Mouse (Mus musculus): Measurements from ENCODE around the gene Lcmt1.

GRCm38 (mm10) chr7:123442079-123442478, 72.5 kb downstream of the Lcmt1 start:
- no peak for TF ChIP-seq TAL1 (IDR thresholded peaks at IDR 0.05; ENCODE audit: low read length)
- no peak for TF ChIP-seq GATA1 (IDR thresholded peaks at IDR 0.05; ENCODE audit: low read length)

Measured in erythroblast, embryonic 14.5 days (primary cell).